Mouse (Mus musculus): ENCODE results near the gene Endou. TPM values are rescaled to one million over a fixed set of nuclear protein-coding genes. Genes with fewer than 3 reads are reported as not detected.

The Endou gene
- total RNA-seq, 2 experiments from 2014 or later: 0.34 to 0.45 TPM

Other genes with a start within 250 kb of the Endou start
- gene Rpap3, start 25.5 kb downstream of the Endou start, total RNA-seq (2021): 10 to 100 TPM; 12.0 to 14.0 TPM
- 1 to 10 TPM; 6.6 to 9.0 TPM for gene Rapgef3, start 36.6 kb upstream of the Endou start, total RNA-seq (2021)
- 10 to 100 TPM; 45.0 to 48.7 TPM for gene Slc48a1, start 47.2 kb upstream of the Endou start, total RNA-seq (2021)
- gene Hdac7, start 113.2 kb upstream of the Endou start, total RNA-seq (2021): 10 to 100 TPM in 1 of 2 experiments, 1 to 10 TPM in 1; 6.2 to 10.3 TPM
- under 1 TPM; 0.09 TPM for gene Vdr, start 179.3 kb upstream of the Endou start, total RNA-seq (2021)
- gene Tmem106c, start 232.9 kb upstream of the Endou start, total RNA-seq (2021): 1 to 10 TPM; 5.8 to 7.4 TPM

All from gastrocnemius, adult 18-20 months (tissue).